Mouse (Mus musculus) G1E (cell line): Measurements from ENCODE around the gene Unc13c. TPM values are rescaled to one million over a fixed set of nuclear protein-coding genes. Genes with fewer than 3 reads are reported as not detected.

Experiments
- ATAC-seq: 2 replicates; pipeline ENCODE4 v1.8.0; 2016; ENCODE audit warnings: mild to moderate bottlenecking; ENCODE audit not compliant: insufficient number of reproducible peaks, poor library complexity, low FRiP score, severe bottlenecking; ENCODE audit errors: extremely low read depth
- DNase-seq: peaks from one replicate; pipeline ENCODE4 v3.0.0; 2012; ENCODE audit warnings: low spot score
- H3K27me3 ChIP-seq: 2 replicates; pipeline ENCODE4 v1.6.1; 2012; ENCODE audit warnings: mild to moderate bottlenecking, low read length, inconsistent platforms; ENCODE audit not compliant: insufficient read depth
- H3K36me3 ChIP-seq: replicated peaks from 2 replicates; pipeline ENCODE3; 2012; ENCODE audit warnings: mild to moderate bottlenecking, inconsistent platforms
- H3K4me1 ChIP-seq: 2 replicates; pipeline ENCODE4 v1.6.1; 2012; ENCODE audit warnings: low read depth, low read length, inconsistent platforms, mixed read lengths; ENCODE audit not compliant: insufficient read depth
- H3K4me3 ChIP-seq: 2 replicates; pipeline ENCODE4 v1.5.1; 2012; ENCODE audit warnings: low read depth, mild to moderate bottlenecking, inconsistent platforms, low read length, moderate library complexity, mixed read lengths
- H3K9me3 ChIP-seq: replicated peaks from 2 replicates; pipeline ENCODE4 v1.6.1; 2012; ENCODE audit warnings: inconsistent platforms
- CTCF ChIP-seq: IDR thresholded peaks from 2 replicates; pipeline ENCODE4 v1.5.1; 2012; ENCODE audit warnings: low read depth, low read length, inconsistent platforms, mixed read lengths
- GATA1 ChIP-seq: IDR thresholded peaks from 2 replicates; pipeline ENCODE4 v1.6.1; 2012; ENCODE audit warnings: borderline replicate concordance, low read length, inconsistent platforms, mixed read lengths
- GATA2 ChIP-seq: IDR thresholded peaks from 2 replicates; pipeline ENCODE4 v1.6.1; 2012; ENCODE audit warnings: low read depth, low read length, inconsistent platforms, borderline replicate concordance
- POLR2AphosphoS5 ChIP-seq: IDR thresholded peaks from 2 replicates; pipeline ENCODE4 v1.6.1; 2012; ENCODE audit warnings: low read depth, low read length, inconsistent platforms; ENCODE audit not compliant: insufficient replicate concordance
- TAL1 ChIP-seq: conservative IDR thresholded peaks from 2 replicates; pipeline ENCODE4 v1.6.1; 2012; ENCODE audit warnings: low read depth, low read length, inconsistent platforms, mixed read lengths
- polyA plus RNA-seq: library from polyadenylated mRNA; stranded (reverse); fragments of >175 nt; gene quantifications from 2 replicates; pipeline ENCODE4 v1.2.3, GENCODE M21; 2012
- total RNA-seq, 2 experiments: library from RNA; stranded (forward) in 1 of 2; stranded (reverse) in 1 of 2; fragments of 200-1000 nt in 1 of 2; fragments of >200 nt in 1 of 2; fragmentation: Nextera tagmentation in 1 of 2; gene quantifications; 2 replicates each; pipeline ENCODE4 v1.2.3; 2014 to 2017

Unc13c gene
- total and polyA plus RNA-seq, 3 experiments = 0.05 TPM; not detected in 2

DNA sequence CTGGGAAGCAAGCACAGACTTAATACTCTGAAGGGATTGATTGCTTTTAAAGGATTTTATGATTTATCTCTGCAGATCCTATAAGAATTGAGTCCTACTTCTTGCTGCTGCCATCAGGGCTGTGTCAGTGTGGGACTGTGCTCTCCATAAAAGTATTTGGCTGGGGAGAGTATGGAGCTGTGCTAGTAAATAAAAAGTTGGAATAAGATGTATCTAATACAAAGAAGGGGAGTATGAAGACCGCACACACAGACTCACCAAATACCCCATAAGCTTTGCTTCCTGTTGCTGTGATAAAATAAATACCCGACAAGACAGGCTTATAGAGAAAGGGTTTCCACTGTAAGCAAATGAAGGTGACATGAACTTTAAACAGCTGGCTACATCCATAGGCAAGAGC is 298.7 kb downstream of the Unc13c start:
- DNase-seq = no peak
- ATAC-seq = no peak
- H3K36me3 ChIP-seq = no peaks in the 10 kb centered on the region
- H3K4me3 ChIP-seq = no peak overlapping the region
- H3K4me1 ChIP-seq = no peaks in the 10 kb centered on the region
- TF ChIP-seq TAL1 (no peak), GATA2 (no peak), POLR2AphosphoS5 (no peak), GATA1 (no peak), CTCF (no peak)
- no peaks in the 10 kb centered on the region for H3K27me3 ChIP-seq
- no peaks in the 10 kb centered on the region for H3K9me3 ChIP-seq

DNA sequence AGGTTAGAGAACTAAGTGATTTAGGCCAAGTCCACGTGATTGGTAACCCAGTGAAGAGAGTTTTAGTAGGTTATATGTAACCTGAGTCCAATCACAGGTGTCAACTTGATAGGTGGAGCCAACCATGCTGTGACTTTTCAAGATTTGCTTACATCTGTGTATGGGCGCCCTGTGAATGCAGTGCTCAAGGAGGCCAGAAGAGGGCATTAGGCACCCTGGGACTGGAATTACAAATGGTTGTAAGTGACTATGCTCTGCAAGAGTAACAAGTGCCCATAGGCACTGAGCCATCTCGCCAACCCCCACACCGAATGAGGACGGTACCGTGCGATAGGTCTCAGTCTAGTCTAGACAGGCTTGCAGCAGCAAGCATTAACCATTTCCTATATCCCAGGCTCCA is 305.9 kb downstream of the Unc13c start:
- H3K27me3 ChIP-seq = no peaks in the 10 kb centered on the region
- H3K4me3 ChIP-seq = no peak overlapping the region
- no peaks in the 10 kb centered on the region for H3K4me1 ChIP-seq
- peaks cover 9% of the 10 kb centered on the region for H3K9me3 ChIP-seq
- ATAC-seq (no peak), DNase-seq (no peak)
- no peak for TF ChIP-seq POLR2AphosphoS5
- no peak for TF ChIP-seq GATA2
- TF ChIP-seq TAL1 = no peak
- TF ChIP-seq CTCF = no peak
- no peak for TF ChIP-seq GATA1
- H3K36me3 ChIP-seq = no peaks in the 10 kb centered on the region

DNA sequence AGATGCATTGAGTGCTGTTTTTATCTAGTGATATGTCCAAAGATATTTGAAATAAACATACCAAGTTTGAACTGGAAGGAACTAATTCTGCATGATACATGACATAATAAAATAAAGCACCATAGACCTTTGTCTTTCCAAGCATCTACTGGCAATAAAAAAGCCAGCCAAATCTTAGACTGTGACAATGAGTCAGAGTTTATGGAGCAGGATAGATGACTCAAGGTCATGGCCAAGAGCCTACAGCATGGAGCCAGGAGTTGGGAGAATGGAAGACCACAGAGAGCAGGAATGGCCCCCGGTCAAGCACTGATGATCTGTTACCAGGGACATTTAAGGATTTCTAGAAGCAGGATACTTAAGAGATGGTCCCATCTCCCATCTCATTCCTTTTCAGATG is 319.7 kb downstream of the Unc13c start:
- TF ChIP-seq POLR2AphosphoS5 (no peak), GATA1 (no peak), TAL1 (no peak), GATA2 (no peak), CTCF (no peak)
- no peak for DNase-seq
- Histone ChIP-seq H3K4me3 (no peak overlapping the region), H3K36me3 (no peaks in the 10 kb centered on the region), H3K27me3 (no peaks in the 10 kb centered on the region), H3K9me3 (peaks cover 3% of the 10 kb centered on the region), H3K4me1 (no peaks in the 10 kb centered on the region)
- ATAC-seq = no peak

DNA sequence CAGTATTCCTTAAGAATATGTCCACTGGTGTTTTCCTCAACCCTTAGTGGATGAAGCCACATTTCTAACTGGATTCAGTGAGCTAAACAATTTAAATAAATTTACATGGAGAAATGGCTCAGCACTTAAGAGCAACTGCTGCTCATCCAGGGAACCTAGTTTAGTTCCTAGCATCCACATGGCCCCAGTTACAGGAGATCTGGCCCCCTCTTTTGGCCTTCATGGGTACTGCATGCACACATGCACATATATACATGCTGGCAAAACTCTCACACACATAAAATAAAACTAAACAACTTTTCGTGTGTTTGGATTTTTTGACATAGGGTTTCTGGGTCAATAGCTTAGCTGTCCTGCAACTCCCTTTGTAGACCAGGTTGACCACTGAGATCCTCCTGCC is 330.6 kb downstream of the Unc13c start:
- no peaks in the 10 kb centered on the region for H3K36me3 ChIP-seq
- TF ChIP-seq CTCF (no peak), POLR2AphosphoS5 (no peak), GATA2 (no peak), GATA1 (no peak), TAL1 (no peak)
- DNase-seq (no peak), ATAC-seq (no peak)
- no peaks in the 10 kb centered on the region for H3K4me1 ChIP-seq
- peaks cover 4% of the 10 kb centered on the region; the same call in 1 of the 2 replicates for H3K9me3 ChIP-seq
- H3K27me3 ChIP-seq = no peaks in the 10 kb centered on the region
- H3K4me3 ChIP-seq = no peak overlapping the region

DNA sequence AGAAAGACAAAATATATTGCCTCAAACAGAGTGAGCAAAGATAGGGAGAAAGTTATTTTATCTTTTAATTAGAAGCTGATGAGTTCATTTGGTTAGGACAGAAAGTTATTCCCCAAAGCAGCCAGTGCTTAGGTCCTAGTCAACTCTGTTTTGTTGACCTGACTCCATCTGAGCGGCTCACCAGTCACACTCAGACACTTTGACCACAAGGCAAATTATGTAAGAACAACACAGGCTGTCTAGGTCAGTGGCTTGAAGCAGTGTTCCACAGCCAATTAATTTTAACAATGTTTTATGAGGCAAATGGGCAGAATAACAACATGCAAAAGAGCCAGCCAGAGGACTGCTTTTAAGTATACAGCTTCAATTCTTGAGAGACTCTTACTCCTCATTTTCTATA is 343.6 kb downstream of the Unc13c start:
- DNase-seq (no peak), ATAC-seq (no peak)
- no peaks in the 10 kb centered on the region for H3K9me3 ChIP-seq
- H3K4me3 ChIP-seq = no peak overlapping the region
- no peaks in the 10 kb centered on the region for H3K4me1 ChIP-seq
- H3K27me3 ChIP-seq = no peaks in the 10 kb centered on the region
- H3K36me3 ChIP-seq = no peaks in the 10 kb centered on the region
- TF ChIP-seq GATA2 = no peak
- no peak for TF ChIP-seq CTCF

DNA sequence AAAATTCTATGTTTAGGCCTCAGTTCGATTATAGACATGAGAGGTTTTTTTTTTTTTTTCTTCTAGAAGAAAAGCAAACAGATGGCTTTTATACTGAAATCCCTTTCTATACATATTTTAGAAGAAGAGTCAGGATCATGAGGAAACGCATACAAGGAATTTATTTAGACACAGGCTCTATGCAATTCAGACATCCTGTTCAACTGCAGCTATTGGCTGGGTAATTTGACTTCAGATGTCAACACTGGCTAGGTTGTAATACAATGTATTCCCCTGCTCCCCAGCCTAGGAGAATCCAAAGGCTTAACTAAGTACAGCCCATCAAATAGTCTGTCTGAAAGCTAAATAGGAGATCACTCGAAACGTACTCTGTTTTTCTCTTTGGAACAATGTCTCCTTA is 355.9 kb downstream of the Unc13c start:
- DNase-seq = no peak
- Histone ChIP-seq H3K4me3 (no peak overlapping the region), H3K36me3 (no peaks in the 10 kb centered on the region), H3K4me1 (no peaks in the 10 kb centered on the region), H3K27me3 (no peaks in the 10 kb centered on the region), H3K9me3 (peaks cover 3% of the 10 kb centered on the region; the same call in 1 of the 2 replicates)
- TF ChIP-seq CTCF = no peak
- TF ChIP-seq GATA1 = no peak
- TF ChIP-seq TAL1 = no peak
- TF ChIP-seq POLR2AphosphoS5 = no peak
- no peak for TF ChIP-seq GATA2
- no peak for ATAC-seq

DNA sequence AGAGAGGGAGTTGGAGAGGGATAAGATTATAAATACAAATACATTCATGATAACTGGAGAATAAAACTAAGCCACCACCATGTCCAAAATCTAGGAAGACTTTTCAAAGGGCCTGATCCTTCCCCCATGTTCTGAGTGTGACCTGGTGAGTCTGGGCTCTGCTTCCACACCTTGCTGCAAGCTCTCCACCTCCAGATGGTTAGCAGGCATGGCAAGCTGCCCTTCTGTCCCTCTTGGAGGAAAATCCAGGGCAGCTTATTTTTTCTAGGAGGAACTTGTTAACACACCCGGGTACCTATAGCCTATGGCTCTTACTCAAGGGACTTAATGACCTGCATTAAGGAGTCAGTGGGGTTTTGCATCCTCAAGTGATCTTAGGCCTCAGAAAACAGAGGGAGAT is 364.8 kb downstream of the Unc13c start:
- TF ChIP-seq GATA2 (no peak), CTCF (no peak), POLR2AphosphoS5 (no peak), TAL1 (no peak)
- no peak overlapping the region for H3K4me3 ChIP-seq
- DNase-seq (no peak), ATAC-seq (no peak)
- H3K36me3 ChIP-seq = no peaks in the 10 kb centered on the region
- H3K27me3 ChIP-seq = no peaks in the 10 kb centered on the region
- H3K4me1 ChIP-seq = no peaks in the 10 kb centered on the region
- no peaks in the 10 kb centered on the region for H3K9me3 ChIP-seq
